20 mouse cellular contexts compared by ENCODE assay signal in the genomic region with DNA sequence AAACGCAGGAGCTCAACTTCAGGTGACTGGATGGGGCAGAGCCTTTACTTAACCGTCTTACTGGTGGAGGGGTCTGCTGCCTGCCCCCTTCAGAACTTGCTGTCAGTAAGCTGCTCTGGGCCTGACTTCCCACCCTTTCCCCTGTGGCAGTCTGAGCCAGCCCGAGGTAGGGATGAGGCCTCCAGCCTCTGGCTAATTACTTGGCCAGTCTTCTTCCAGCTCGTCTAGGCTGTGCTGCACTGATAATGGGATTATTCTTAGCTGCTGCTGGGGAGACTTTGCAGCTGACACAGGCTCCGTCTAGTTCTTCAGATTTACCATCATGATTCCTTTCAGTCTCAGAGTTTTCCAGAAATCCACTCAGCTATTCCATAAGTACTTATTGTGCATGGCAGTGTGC.
A peak's percentile ranks its signal among the peaks of the same experiment; 100 is the strongest.
DNase-seq lines count a peak whose midpoint lies in the region; ATAC-seq and TF ChIP-seq lines count a peak whose summit lies in the region.
"Had no signal": no experiment of that assay in that cellular context is flagged by ENCODE, and none has a peak within 500 bp of the region (broad histone marks: within the 10 kb centered on the region; RNA-seq: fewer than 3 reads in every experiment).

No protein-coding gene starts in this region.

- TF ChIP-seq POLR2A in lung, adult 2 months (IDR thresholded peaks at IDR 0.05; ENCODE audit: borderline replicate concordance, extremely low read depth, low read depth, low read length), result no peak

- no peak overlapping the region for H3K4me3 ChIP-seq in heart, embryonic 12.5 days
- H3K4me3 ChIP-seq in lung, embryonic 15.5 days, result no peak overlapping the region
- H3K4me3 ChIP-seq in lung, adult 2 months (replicated peaks; ENCODE audit: extremely low read depth, low read depth, low read length), result no peak overlapping the region
- H3K4me3 ChIP-seq in midbrain, embryonic 11.5 days (ENCODE audit: low read depth, low read length), result no peak overlapping the region
- no peak overlapping the region for H3K4me3 ChIP-seq in midbrain, embryonic 10.5 days
- H3K4me3 ChIP-seq: embryonic facial prominence, embryonic 15.5 days; erythroblast, embryonic 14.5 days; forebrain, embryonic 10.5 days; gastrocnemius, adult 2 months; hindbrain, embryonic 12.5 days had no signal

- H3K9ac ChIP-seq in heart, embryonic 12.5 days, result 0 out of 2 replicates have a peak overlapping the region, but pooled peaks have one; percentile 8
- no peak overlapping the region for H3K9ac ChIP-seq in lung, embryonic 15.5 days
- H3K9ac ChIP-seq in midbrain, embryonic 11.5 days (ENCODE audit: low read length), result no peak overlapping the region
- H3K9ac ChIP-seq: embryonic facial prominence, embryonic 15.5 days; hindbrain, embryonic 12.5 days had no signal

- H3K4me2 ChIP-seq in heart, embryonic 12.5 days, result no peak overlapping the region
- no peak overlapping the region for H3K4me2 ChIP-seq in lung, embryonic 15.5 days
- no peak overlapping the region for H3K4me2 ChIP-seq in midbrain, embryonic 11.5 days
- H3K4me2 ChIP-seq: embryonic facial prominence, embryonic 15.5 days; hindbrain, embryonic 12.5 days had no signal

- no peak overlapping the region for H3K27ac ChIP-seq in heart, embryonic 12.5 days (ENCODE audit: poor library complexity, severe bottlenecking)
- H3K27ac ChIP-seq in lung, embryonic 15.5 days, result no peak overlapping the region
- no peak overlapping the region for H3K27ac ChIP-seq in midbrain, embryonic 11.5 days (ENCODE audit: low read depth, low read length)
- H3K27ac ChIP-seq in midbrain, embryonic 10.5 days (replicated peaks), result no peak overlapping the region
- H3K27ac ChIP-seq: embryonic facial prominence, embryonic 15.5 days; forebrain, embryonic 10.5 days; gastrocnemius, adult 2 months; hindbrain, embryonic 12.5 days had no signal

- intact Hi-C loops in heart, postnatal 36 days (cut with DNase I), result no loop called here

- H3K4me1 ChIP-seq in heart, embryonic 12.5 days (replicated peaks), result peaks cover 16% of the 10 kb centered on the region
- H3K4me1 ChIP-seq in lung, embryonic 15.5 days, result no peaks in the 10 kb centered on the region
- no peaks in the 10 kb centered on the region for H3K4me1 ChIP-seq in lung, adult 2 months (ENCODE audit: control insufficient read depth, insufficient read depth, low read length)
- H3K4me1 ChIP-seq in midbrain, embryonic 11.5 days (ENCODE audit: control insufficient read depth, insufficient read depth, low read length), result no peaks in the 10 kb centered on the region
- 0 out of 2 replicates have a peak, but pooled peaks cover 5% of the 10 kb centered on the region for H3K4me1 ChIP-seq in midbrain, embryonic 10.5 days
- H3K4me1 ChIP-seq: hindbrain, embryonic 12.5 days had no signal

- 38% methylated on average over 5 of the region's 5 CpGs for WGBS in heart, embryonic 12.5 days
- 56% methylated on average over 5 of the region's 5 CpGs for WGBS in lung, embryonic 15.5 days
- WGBS in lung, adult 2 months, result 66% methylated on average over 5 of the region's 5 CpGs
- 48% methylated on average over 5 of the region's 5 CpGs for WGBS in midbrain, embryonic 11.5 days
- 54% methylated on average over 5 of the region's 5 CpGs for WGBS in midbrain, embryonic 10.5 days

- peaks cover 10% of the 10 kb centered on the region; the same call in 1 of the 2 replicates for H3K36me3 ChIP-seq in heart, embryonic 12.5 days
- H3K36me3 ChIP-seq in lung, embryonic 15.5 days, result no peaks in the 10 kb centered on the region
- no peaks in the 10 kb centered on the region for H3K36me3 ChIP-seq in midbrain, embryonic 11.5 days (ENCODE audit: control insufficient read depth, insufficient read depth, low read length)
- no peaks in the 10 kb centered on the region for H3K36me3 ChIP-seq in midbrain, embryonic 10.5 days
- H3K36me3 ChIP-seq: embryonic facial prominence, embryonic 15.5 days; forebrain, embryonic 10.5 days; hindbrain, embryonic 12.5 days had no signal

- no peak for DNase-seq in heart, postnatal 36 days
- DNase-seq in lung, adult 2 months, result no peak
- DNase-seq in midbrain, embryonic 11.5 days (ENCODE audit: low spot score, missing footprints), result peak; percentile 83
- no peak for DNase-seq in midbrain, embryonic 10.5 days (ENCODE audit: low spot score)
- peak; percentile 26 for DNase-seq in retina, embryonic 14.5 days (ENCODE audit: low spot score)
- no peak for DNase-seq in thymus, postnatal 36 days
- DNase-seq: adrenal gland, postnatal 10 days; cerebellum, adult 11-12 months; cerebellum, adult 9-11 months; cerebellum, postnatal 36 days; gastrocnemius, adult 2 months; gastrocnemius, postnatal 25 days; heart, postnatal 4 days had no signal

- H3K27me3 ChIP-seq in heart, embryonic 12.5 days (replicated peaks), result no peaks in the 10 kb centered on the region
- H3K27me3 ChIP-seq in lung, embryonic 15.5 days, result no peaks in the 10 kb centered on the region
- H3K27me3 ChIP-seq in midbrain, embryonic 11.5 days (ENCODE audit: control insufficient read depth, insufficient read depth, low read length), result no peaks in the 10 kb centered on the region
- H3K27me3 ChIP-seq in midbrain, embryonic 10.5 days (ENCODE audit: low read depth, poor library complexity, severe bottlenecking), result no peaks in the 10 kb centered on the region
- H3K27me3 ChIP-seq: embryonic facial prominence, embryonic 15.5 days; hindbrain, embryonic 12.5 days had no signal

- no peak for TF ChIP-seq CTCF in lung, adult 2 months (IDR thresholded peaks at IDR 0.05; ENCODE audit: insufficient read depth, low read length)

- ATAC-seq in heart, embryonic 12.5 days (ENCODE audit: insufficient number of reproducible peaks, low FRiP score), result no peak
- ATAC-seq in lung, embryonic 15.5 days (ENCODE audit: borderline replicate concordance, extremely low read depth, low FRiP score, low TSS enrichment), result 0 out of 2 replicates have a peak, but pooled peaks have one; percentile 35
- no peak for ATAC-seq in midbrain, embryonic 11.5 days (ENCODE audit: low FRiP score)
- ATAC-seq: forebrain, embryonic 14.5 days had no signal

- peaks cover 4% of the 10 kb centered on the region; the same call in 1 of the 2 replicates for H3K9me3 ChIP-seq in heart, embryonic 12.5 days (replicated peaks)
- no peaks in the 10 kb centered on the region for H3K9me3 ChIP-seq in lung, embryonic 15.5 days
- H3K9me3 ChIP-seq in midbrain, embryonic 11.5 days (ENCODE audit: control insufficient read depth, low read length), result no peaks in the 10 kb centered on the region
- no peaks in the 10 kb centered on the region for H3K9me3 ChIP-seq in midbrain, embryonic 10.5 days (replicated peaks)
- H3K9me3 ChIP-seq: embryonic facial prominence, embryonic 15.5 days; forebrain, embryonic 10.5 days; hindbrain, embryonic 12.5 days had no signal

Comparison
In these comparisons a context has a peak if more than half of its experiments do, and no peak if none do; other contexts are left out.
1. DNase-seq: peak in midbrain, embryonic 11.5 days (single experiment) and retina, embryonic 14.5 days (single experiment); none in heart, postnatal 36 days (0 of 2), lung, adult 2 months (single experiment), midbrain, embryonic 10.5 days (single experiment) and thymus, postnatal 36 days (0 of 2).